Mouse (Mus musculus): Measurements from ENCODE around the gene Cd276. TPM values are rescaled to one million over a fixed set of nuclear protein-coding genes. Genes with fewer than 3 reads are reported as not detected.

The Cd276 gene
- polyA plus RNA-seq, 1 experiment from 2014 or later, result 38.1 TPM

DNA sequence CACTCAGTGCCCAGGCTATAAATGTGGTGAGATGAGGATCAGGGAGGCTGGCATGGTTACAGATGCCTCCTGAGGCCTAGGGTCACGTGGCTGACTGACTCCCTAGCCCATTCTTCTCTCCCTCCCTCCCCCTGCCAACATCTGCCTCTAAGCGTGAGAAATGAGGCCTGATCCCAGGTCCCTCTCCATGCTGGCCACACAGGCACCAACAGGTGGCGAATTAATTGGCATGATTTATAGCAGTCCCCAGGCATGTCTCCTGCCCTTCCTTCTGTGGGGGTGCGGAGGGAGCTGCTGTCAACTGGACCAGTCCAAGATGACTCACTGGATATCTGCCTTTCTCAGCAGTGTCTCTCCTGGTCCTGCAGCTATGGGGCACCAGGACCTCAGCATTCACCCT is 27.4 kb downstream of the Cd276 start:
- Histone ChIP-seq H3K27ac (replicated peaks; ENCODE audit: low read depth, low read length) (no peak overlapping the region), H3K27me3 (ENCODE audit: control insufficient read depth, insufficient read depth, low read length) (no peaks in the 10 kb centered on the region), H3K4me3 (replicated peaks; ENCODE audit: low read depth, low read length) (no peak overlapping the region), H3K36me3 (ENCODE audit: control insufficient read depth, insufficient read depth, low read length) (peaks cover 56% of the 10 kb centered on the region), H3K9me3 (ENCODE audit: control insufficient read depth, low read length) (no peaks in the 10 kb centered on the region), H3K4me2 (ENCODE audit: low read length) (no peak overlapping the region), H3K9ac (replicated peaks; ENCODE audit: low read length) (no peak overlapping the region), H3K4me1 (ENCODE audit: control insufficient read depth, insufficient read depth, low read length) (no peaks in the 10 kb centered on the region)
- WGBS, result 69% methylated on average over 4 of the region's 4 CpGs
- no peak for ATAC-seq (ENCODE audit: low FRiP score, low TSS enrichment)
- no peak for DNase-seq

DNA sequence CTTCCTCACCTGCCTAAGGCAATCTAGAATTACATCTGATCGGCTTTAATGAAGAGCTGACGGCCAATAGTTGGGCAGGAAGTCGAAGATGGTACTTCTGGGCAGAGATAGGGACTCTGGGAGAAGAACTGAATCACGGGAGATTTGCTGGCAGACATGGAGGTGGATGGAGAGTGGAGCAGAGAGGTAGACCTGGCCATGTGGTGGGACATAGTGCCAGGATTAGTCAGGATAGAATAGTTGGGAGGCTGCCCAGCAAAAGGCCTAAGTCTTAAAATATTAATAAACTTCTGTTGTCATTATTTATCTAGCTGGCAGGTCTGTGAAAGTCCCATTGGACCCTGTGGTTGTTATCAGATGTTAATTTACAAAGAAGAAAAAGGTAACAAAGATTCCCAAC is 30.1 kb downstream of the Cd276 start:
- 83% methylated on average over 4 of the region's 4 CpGs for WGBS
- Histone ChIP-seq H3K36me3 (ENCODE audit: control insufficient read depth, insufficient read depth, low read length) (peaks cover 49% of the 10 kb centered on the region), H3K4me1 (ENCODE audit: control insufficient read depth, insufficient read depth, low read length) (no peaks in the 10 kb centered on the region), H3K4me3 (replicated peaks; ENCODE audit: low read depth, low read length) (no peak overlapping the region), H3K4me2 (ENCODE audit: low read length) (no peak overlapping the region), H3K27ac (replicated peaks; ENCODE audit: low read depth, low read length) (no peak overlapping the region), H3K27me3 (ENCODE audit: control insufficient read depth, insufficient read depth, low read length) (no peaks in the 10 kb centered on the region), H3K9me3 (ENCODE audit: control insufficient read depth, low read length) (no peaks in the 10 kb centered on the region), H3K9ac (replicated peaks; ENCODE audit: low read length) (no peak overlapping the region)
- ATAC-seq (ENCODE audit: low FRiP score, low TSS enrichment), result no peak
- no peak for DNase-seq

DNA sequence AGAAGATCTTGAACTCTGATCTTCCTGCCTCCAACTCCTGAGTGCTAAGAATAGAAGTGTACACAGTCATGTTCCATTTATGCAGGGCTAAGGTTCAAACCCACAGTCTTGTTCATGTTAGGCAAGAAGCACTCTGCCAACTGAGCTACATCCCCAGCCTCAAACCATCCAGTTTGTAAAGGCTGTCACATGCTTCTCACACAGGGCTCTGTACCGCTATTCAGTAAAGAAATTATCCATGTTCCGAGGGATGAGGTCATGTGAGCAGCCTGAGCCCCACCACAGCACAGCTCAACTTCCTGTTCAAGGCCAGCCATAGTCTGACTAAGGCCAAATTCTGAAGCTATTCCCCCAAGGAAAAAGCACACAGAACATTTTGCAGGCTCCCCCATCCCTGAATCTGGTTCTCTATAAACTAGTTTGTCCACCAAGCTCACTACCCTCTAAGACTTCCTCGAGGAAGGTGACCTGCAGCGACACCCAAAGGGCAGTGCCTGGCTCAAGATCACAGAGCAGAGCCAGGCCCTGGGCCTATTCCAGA is 33.3 kb downstream of the Cd276 start:
- WGBS, result 73% methylated on average over 4 of the region's 4 CpGs
- no peak overlapping the region for H3K4me3 ChIP-seq (replicated peaks; ENCODE audit: low read depth, low read length)

DNA sequence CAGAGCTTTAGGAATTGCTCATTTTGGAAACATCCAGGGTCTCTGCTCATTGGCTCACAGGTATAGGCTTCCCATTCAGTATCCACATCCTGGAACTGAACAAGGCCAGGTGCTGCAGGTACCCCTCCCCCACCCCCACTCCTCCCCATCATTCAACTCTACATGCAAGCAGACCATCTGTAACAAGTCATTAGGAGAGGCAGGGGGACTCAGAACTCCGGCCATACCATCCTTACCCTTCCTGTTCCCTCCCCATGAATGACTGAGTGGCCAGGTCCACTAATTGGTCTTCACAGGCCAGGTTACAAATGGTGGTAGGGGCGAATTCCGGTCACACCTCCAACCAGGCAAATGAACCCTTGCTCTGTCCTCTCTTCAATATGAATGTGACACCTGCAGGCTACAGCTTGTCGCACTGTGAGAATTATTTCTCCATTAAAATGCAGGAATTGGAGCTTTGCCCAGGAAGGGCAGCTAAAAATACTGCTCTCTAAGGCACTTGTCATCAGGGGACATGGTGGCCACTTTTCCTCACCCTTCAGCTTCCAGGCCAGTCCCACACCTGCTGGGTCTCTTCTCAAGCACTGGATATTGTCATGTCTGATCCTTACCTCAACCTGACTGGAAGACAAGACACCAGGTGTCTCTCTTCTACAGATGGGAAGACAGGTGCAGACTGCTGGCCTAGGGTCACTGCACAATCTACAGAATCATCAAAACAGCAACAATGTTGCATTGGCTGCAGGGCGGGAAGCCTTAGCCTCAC is 34.2 kb downstream of the Cd276 start:
- peaks cover 21% of the 10 kb centered on the region for H3K36me3 ChIP-seq (ENCODE audit: control insufficient read depth, insufficient read depth, low read length)
- no peak overlapping the region for H3K27ac ChIP-seq (replicated peaks; ENCODE audit: low read depth, low read length)
- ATAC-seq (ENCODE audit: low FRiP score, low TSS enrichment), result no peak
- no peak overlapping the region for H3K4me2 ChIP-seq (ENCODE audit: low read length)
- H3K9me3 ChIP-seq (ENCODE audit: control insufficient read depth, low read length), result no peaks in the 10 kb centered on the region
- no peak overlapping the region for H3K4me3 ChIP-seq (replicated peaks; ENCODE audit: low read depth, low read length)
- H3K27me3 ChIP-seq (ENCODE audit: control insufficient read depth, insufficient read depth, low read length), result no peaks in the 10 kb centered on the region
- no peak for DNase-seq
- 0 out of 2 replicates have a peak, but pooled peaks cover 6% of the 10 kb centered on the region for H3K4me1 ChIP-seq (ENCODE audit: control insufficient read depth, insufficient read depth, low read length)
- H3K9ac ChIP-seq (replicated peaks; ENCODE audit: low read length), result no peak overlapping the region
- WGBS, result 92% methylated on average over 5 of the region's 5 CpGs

More for the DNA sequence above, 33.3 kb downstream of the Cd276 start:
- Histone ChIP-seq H3K9me3 (ENCODE audit: control insufficient read depth, low read length) (no peaks in the 10 kb centered on the region), H3K9ac (replicated peaks; ENCODE audit: low read length) (no peak overlapping the region), H3K27me3 (ENCODE audit: control insufficient read depth, insufficient read depth, low read length) (no peaks in the 10 kb centered on the region), H3K4me2 (ENCODE audit: low read length) (no peak overlapping the region), H3K27ac (replicated peaks; ENCODE audit: low read depth, low read length) (no peak overlapping the region), H3K4me1 (ENCODE audit: control insufficient read depth, insufficient read depth, low read length) (0 out of 2 replicates have a peak, but pooled peaks cover 6% of the 10 kb centered on the region), H3K36me3 (ENCODE audit: control insufficient read depth, insufficient read depth, low read length) (peaks cover 29% of the 10 kb centered on the region)
- no peak for DNase-seq
- no peak for ATAC-seq (ENCODE audit: low FRiP score, low TSS enrichment)

DNA sequence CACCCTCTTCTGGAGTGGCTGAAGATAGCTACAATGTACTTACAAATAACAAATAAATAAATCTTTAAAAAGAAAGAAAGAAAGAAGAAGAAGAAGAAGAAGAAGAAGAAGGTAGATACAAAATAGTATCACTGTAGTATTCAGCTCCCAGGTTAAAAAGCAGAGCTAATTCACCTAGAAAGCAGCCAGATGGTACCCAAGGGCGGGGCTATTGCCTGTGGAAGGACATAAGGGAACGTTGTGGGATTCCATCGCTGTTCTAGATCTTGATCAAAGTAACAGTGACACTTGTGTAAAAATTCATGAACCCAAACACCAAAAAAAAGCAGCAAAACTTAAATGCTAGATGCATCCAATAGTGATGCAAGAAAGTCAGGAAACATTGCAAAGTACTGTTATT is 35.3 kb downstream of the Cd276 start:
- 83% methylated on average over 3 of the region's 3 CpGs for WGBS
- no peaks in the 10 kb centered on the region for H3K27me3 ChIP-seq (ENCODE audit: control insufficient read depth, insufficient read depth, low read length)
- H3K9me3 ChIP-seq (ENCODE audit: control insufficient read depth, low read length), result no peaks in the 10 kb centered on the region
- peaks cover 14% of the 10 kb centered on the region for H3K4me1 ChIP-seq (ENCODE audit: control insufficient read depth, insufficient read depth, low read length)
- H3K4me3 ChIP-seq (replicated peaks; ENCODE audit: low read depth, low read length), result no peak overlapping the region
- DNase-seq, result no peak
- no peak overlapping the region for H3K27ac ChIP-seq (replicated peaks; ENCODE audit: low read depth, low read length)
- ATAC-seq (ENCODE audit: low FRiP score, low TSS enrichment), result no peak
- H3K36me3 ChIP-seq (ENCODE audit: control insufficient read depth, insufficient read depth, low read length), result peaks cover 10% of the 10 kb centered on the region
- no peak overlapping the region for H3K9ac ChIP-seq (replicated peaks; ENCODE audit: low read length)
- no peak overlapping the region for H3K4me2 ChIP-seq (ENCODE audit: low read length)

DNA sequence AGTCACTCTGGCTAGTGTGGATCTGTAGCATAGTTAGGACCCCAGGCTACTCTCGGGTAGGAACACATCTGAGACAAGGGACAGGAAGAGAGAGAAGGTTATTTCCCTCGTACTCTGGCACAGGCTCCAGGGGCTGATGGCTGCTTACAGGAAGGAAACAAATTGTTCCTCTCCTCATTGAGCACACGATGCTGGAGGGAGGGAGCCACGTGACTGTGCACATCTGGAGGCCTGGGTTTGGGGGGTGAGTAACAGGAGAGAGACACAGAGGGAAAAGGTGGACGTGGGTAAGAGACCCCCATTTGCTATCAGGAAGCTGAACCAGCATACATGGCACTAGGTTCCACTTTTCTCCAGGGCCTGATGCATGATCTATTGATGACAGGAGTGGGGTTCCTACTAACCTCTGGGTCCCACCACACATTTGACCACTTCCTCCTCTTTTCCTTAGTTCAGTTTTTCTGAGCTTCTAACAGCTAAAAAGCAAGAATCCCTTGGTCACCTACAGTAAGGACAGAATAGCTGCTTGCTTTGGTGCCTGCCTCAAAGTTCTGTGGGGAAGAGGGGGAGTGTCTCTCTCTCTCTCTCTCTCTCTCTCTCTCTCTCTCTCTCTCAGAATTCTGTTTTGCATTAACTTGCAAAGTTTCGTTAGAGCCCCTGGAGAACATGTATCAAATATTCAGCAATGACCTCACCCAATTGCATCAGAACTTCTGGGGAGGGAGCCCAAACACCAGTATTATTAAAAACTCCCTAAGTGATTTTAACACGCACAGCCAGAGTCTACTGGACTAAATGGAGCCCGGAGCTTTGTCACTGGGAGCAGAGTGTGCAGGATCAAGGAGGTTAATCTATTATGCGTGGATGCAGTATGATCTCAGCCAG is 37.1 kb downstream of the Cd276 start:
- 54% methylated on average over 9 of the region's 9 CpGs for WGBS
- H3K9ac ChIP-seq (replicated peaks; ENCODE audit: low read length), result no peak overlapping the region

DNA sequence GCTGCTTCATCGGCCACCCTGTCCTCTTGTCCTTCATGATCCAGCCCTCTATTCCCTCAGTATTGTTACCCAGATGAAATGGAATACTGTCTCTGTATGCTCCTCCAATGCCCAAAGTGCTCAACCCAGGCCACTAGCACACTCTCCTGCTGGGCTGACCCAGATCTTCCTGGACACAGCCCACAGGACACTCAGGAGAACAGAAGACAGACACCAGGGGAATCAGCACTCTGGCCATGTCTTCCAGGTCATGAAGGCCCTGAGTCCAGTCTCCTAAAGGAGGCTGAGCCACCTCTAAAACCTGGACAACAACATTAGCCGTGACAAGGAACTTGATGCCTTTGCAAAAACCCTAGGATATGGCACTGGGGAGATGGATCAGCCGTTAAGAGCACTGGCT is 38.8 kb downstream of the Cd276 start:
- no peak for ATAC-seq (ENCODE audit: low FRiP score, low TSS enrichment)
- Histone ChIP-seq H3K4me2 (ENCODE audit: low read length) (no peak overlapping the region), H3K4me3 (replicated peaks; ENCODE audit: low read depth, low read length) (no peak overlapping the region), H3K27ac (replicated peaks; ENCODE audit: low read depth, low read length) (no peak overlapping the region), H3K27me3 (ENCODE audit: control insufficient read depth, insufficient read depth, low read length) (no peaks in the 10 kb centered on the region), H3K36me3 (ENCODE audit: control insufficient read depth, insufficient read depth, low read length) (no peaks in the 10 kb centered on the region), H3K9me3 (ENCODE audit: control insufficient read depth, low read length) (no peaks in the 10 kb centered on the region), H3K9ac (replicated peaks; ENCODE audit: low read length) (no peak overlapping the region), H3K4me1 (ENCODE audit: control insufficient read depth, insufficient read depth, low read length) (peaks cover 29% of the 10 kb centered on the region)
- WGBS, result 82% methylated on average over 3 of the region's 3 CpGs
- DNase-seq, result no peak

More for the DNA sequence above, 37.1 kb downstream of the Cd276 start:
- DNase-seq (no peak), ATAC-seq (ENCODE audit: low FRiP score, low TSS enrichment) (no peak)
- H3K27me3 ChIP-seq (ENCODE audit: control insufficient read depth, insufficient read depth, low read length), result no peaks in the 10 kb centered on the region
- H3K27ac ChIP-seq (replicated peaks; ENCODE audit: low read depth, low read length), result no peak overlapping the region
- H3K4me3 ChIP-seq (replicated peaks; ENCODE audit: low read depth, low read length), result no peak overlapping the region
- no peaks in the 10 kb centered on the region for H3K9me3 ChIP-seq (ENCODE audit: control insufficient read depth, low read length)
- H3K4me2 ChIP-seq (ENCODE audit: low read length), result no peak overlapping the region
- H3K4me1 ChIP-seq (ENCODE audit: control insufficient read depth, insufficient read depth, low read length), result peaks cover 29% of the 10 kb centered on the region
- H3K36me3 ChIP-seq (ENCODE audit: control insufficient read depth, insufficient read depth, low read length), result no peaks in the 10 kb centered on the region

DNA sequence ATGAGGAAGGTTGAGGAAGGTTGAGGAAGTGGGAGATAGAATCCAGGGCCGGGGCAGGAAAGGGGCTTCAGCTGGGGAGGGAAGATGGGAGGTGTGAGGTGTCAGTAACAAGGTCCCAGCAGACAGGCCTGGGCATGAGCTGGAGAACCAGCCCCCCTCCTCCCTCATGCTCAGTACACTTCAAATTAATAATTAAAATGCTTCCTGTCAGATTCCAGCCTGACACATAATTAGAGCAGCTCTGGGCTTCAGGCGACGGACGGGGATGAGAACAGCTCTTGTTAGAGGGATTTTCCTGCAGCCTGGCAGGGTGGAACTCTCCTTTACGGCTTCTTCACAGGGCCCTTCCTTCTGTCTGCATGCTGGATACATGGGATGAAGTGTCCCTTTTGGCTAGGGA is 41.5 kb downstream of the Cd276 start:
- Histone ChIP-seq H3K27me3 (ENCODE audit: control insufficient read depth, insufficient read depth, low read length) (no peaks in the 10 kb centered on the region), H3K36me3 (ENCODE audit: control insufficient read depth, insufficient read depth, low read length) (no peaks in the 10 kb centered on the region), H3K9ac (replicated peaks; ENCODE audit: low read length) (no peak overlapping the region), H3K27ac (replicated peaks; ENCODE audit: low read depth, low read length) (peak overlapping the region; percentile 80), H3K4me1 (ENCODE audit: control insufficient read depth, insufficient read depth, low read length) (peaks cover 25% of the 10 kb centered on the region), H3K4me3 (replicated peaks; ENCODE audit: low read depth, low read length) (no peak overlapping the region), H3K9me3 (ENCODE audit: control insufficient read depth, low read length) (no peaks in the 10 kb centered on the region), H3K4me2 (ENCODE audit: low read length) (no peak overlapping the region)
- DNase-seq (peak; percentile 78), ATAC-seq (ENCODE audit: low FRiP score, low TSS enrichment) (peak; percentile 74; the same call in 1 of the 2 replicates)
- WGBS, result 16% methylated on average over 5 of the region's 5 CpGs
